Mouse (Mus musculus) intestine, postnatal 0 days (tissue): ENCODE measurements around the gene Zscan2. TPM values are rescaled to one million over a fixed set of nuclear protein-coding genes. Genes with fewer than 3 reads are reported as not detected.
A peak's percentile ranks its signal among the peaks of the same experiment; 100 is the strongest.

Source experiments
- ATAC-seq: fragments of 200-750 bp; cut with Nextera tagmentation; 2 replicates; pipeline ENCODE4 v1.8.0; 2017; ENCODE audit warnings: mild to moderate bottlenecking, moderate TSS enrichment, moderate library complexity
- H3K27ac ChIP-seq: fragments of 300-500 bp; sonication (generic); 2 replicates; pipeline ENCODE4 v1.5.1; 2014; ENCODE audit warnings: mild to moderate bottlenecking, low read depth, low read length, moderate library complexity
- H3K27me3 ChIP-seq: fragments of 300-500 bp; sonication (generic); replicated peaks from 2 replicates; pipeline ENCODE4 v1.6.1; 2014; ENCODE audit warnings: low read length, mixed read lengths; ENCODE audit not compliant: control insufficient read depth, insufficient read depth
- H3K36me3 ChIP-seq: fragments of 300-500 bp; sonication (generic); 2 replicates; pipeline ENCODE4 v1.6.1; 2014; ENCODE audit warnings: mild to moderate bottlenecking, moderate library complexity; ENCODE audit not compliant: control insufficient read depth, insufficient read depth
- H3K4me1 ChIP-seq: fragments of 300-500 bp; sonication (generic); replicated peaks from 2 replicates; pipeline ENCODE4 v1.6.1; 2014; ENCODE audit warnings: antibody characterized with exemption, low read length, mixed read lengths; ENCODE audit not compliant: control insufficient read depth, insufficient read depth
- H3K4me2 ChIP-seq: fragments of 300-500 bp; sonication (generic); replicated peaks from 2 replicates; pipeline ENCODE4 v1.6.1; 2014; ENCODE audit warnings: low read depth, mild to moderate bottlenecking, moderate library complexity
- H3K4me3 ChIP-seq: fragments of 300-500 bp; sonication (generic); 2 replicates; pipeline ENCODE4 v1.5.1; 2014; ENCODE audit warnings: low read depth, low read length
- H3K9ac ChIP-seq: fragments of 300-500 bp; sonication (generic); 2 replicates; pipeline ENCODE4 v1.6.1; 2014; ENCODE audit warnings: mild to moderate bottlenecking, low read depth, low read length
- H3K9me3 ChIP-seq: fragments of 300-500 bp; sonication (generic); 2 replicates; pipeline ENCODE4 v1.6.1; 2016; ENCODE audit warnings: mixed run types; ENCODE audit not compliant: control insufficient read depth
- CTCF ChIP-seq: sonication (generic); IDR thresholded peaks from 2 replicates; pipeline ENCODE4 v1.5.1; 2016; ENCODE audit warnings: low read depth, mild to moderate bottlenecking, control low read depth, antibody characterized with exemption, moderate library complexity
- WGBS: fragments of 180-500 bp; shearing (Covaris S2); extraction: QIAGEN DNeasy Blood & Tissue Kit; methylation state at CpG from one replicate; pipeline ENCODE4 v1.1.7; 2014; 5-methylcytosine and 5-hydroxymethylcytosine counted together
- polyA plus RNA-seq: library from polyadenylated mRNA; unstranded; fragments of >200 nt; fragmentation: Nextera tagmentation; extraction: Ambion mirVana; gene quantifications from 2 replicates; pipeline ENCODE4 v1.2.1, GENCODE M21; 2015

Zscan2 gene
- polyA plus RNA-seq, 1 experiment from 2014 or later: 0.68 TPM

- H3K27ac ChIP-seq: no peak overlapping the region
- no peaks in the 10 kb centered on the region for H3K27me3 ChIP-seq
- no peak overlapping the region for H3K9ac ChIP-seq
- H3K4me2 ChIP-seq: no peak overlapping the region
- H3K4me3 ChIP-seq: no peak overlapping the region
- H3K9me3 ChIP-seq: no peaks in the 10 kb centered on the region
- H3K4me1 ChIP-seq: no peaks in the 10 kb centered on the region
- TF ChIP-seq CTCF: peak; percentile 68
- H3K36me3 ChIP-seq: no peaks in the 10 kb centered on the region
- no peak for ATAC-seq
- 23% methylated on average over 1 of the region's 1 CpGs for WGBS
These were observed 24.9 kb downstream of the Zscan2 start for GRCm38 (mm10) chr7:80885666-80886065.

GRCm38 (mm10) chr7:80888595-80888994 lies 27.9 kb downstream of the Zscan2 start:
- ATAC-seq: no peak
- TF ChIP-seq CTCF: no peak

DNA sequence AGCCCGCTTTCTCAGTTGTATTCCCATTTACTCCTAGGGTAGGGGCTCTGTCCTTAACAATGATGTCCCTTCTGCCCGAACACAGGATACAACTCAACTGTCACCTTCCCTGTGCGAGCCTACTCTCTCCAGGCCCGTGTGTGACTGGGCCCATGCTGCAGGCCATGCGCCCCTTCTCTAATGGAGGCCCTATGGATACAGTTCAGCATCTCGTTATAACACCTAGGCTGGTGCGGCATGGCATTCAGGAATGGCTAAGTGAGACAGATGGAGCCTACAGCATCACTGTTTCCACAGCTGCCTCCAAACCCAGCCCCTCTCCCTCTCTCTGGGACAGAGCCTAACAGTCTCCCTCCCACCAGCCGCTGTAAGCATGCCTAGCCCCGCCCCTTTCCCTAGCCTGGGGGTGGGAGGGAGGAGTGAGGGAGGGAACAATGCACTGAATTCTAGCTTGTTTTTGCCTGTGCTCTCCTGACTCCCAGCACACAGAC lies 28.3 kb downstream of the Zscan2 start:
- TF ChIP-seq CTCF: no peak
- Histone ChIP-seq H3K27ac (no peak overlapping the region; the same call in 1 of the 2 replicates), H3K27me3 (no peaks in the 10 kb centered on the region), H3K36me3 (peaks cover 33% of the 10 kb centered on the region), H3K9ac (no peak overlapping the region), H3K4me3 (no peak overlapping the region), H3K9me3 (no peaks in the 10 kb centered on the region), H3K4me2 (no peak overlapping the region), H3K4me1 (no peaks in the 10 kb centered on the region)
- WGBS: 49% methylated on average over 9 of the region's 9 CpGs
- peak; percentile 47 for ATAC-seq

More at GRCm38 (mm10) chr7:80888595-80888994, 27.9 kb downstream of the Zscan2 start:
- H3K36me3 ChIP-seq: peaks cover 29% of the 10 kb centered on the region
- H3K27me3 ChIP-seq: no peaks in the 10 kb centered on the region
- no peak overlapping the region for H3K4me3 ChIP-seq
- H3K27ac ChIP-seq: no peak overlapping the region
- WGBS: 76% methylated on average over 7 of the region's 7 CpGs
- H3K4me1 ChIP-seq: no peaks in the 10 kb centered on the region
- H3K4me2 ChIP-seq: no peak overlapping the region
- H3K9me3 ChIP-seq: no peaks in the 10 kb centered on the region
- H3K9ac ChIP-seq: no peak overlapping the region

DNA sequence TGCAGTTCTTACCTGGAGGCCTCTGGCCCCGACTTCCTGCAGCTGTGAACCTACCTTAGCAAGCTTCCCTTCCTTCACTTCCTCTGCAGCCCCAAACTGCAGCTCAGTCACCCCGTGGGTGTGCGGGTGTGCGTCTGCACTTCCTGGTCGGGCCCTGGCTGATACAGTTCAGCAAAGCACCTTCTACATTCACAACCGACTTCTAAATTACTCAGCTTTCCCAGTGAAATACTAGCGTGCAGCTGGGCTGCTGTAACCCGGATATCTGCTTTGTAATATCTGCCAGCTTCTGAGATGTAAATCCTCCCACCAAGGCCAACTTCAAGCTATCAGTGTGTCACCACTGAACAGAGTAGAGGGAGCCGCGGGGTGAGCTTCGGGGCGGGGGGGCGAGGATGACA lies 29.1 kb downstream of the Zscan2 start:
- Histone ChIP-seq H3K27ac (peak overlapping the region; percentile 11; the same call in 1 of the 2 replicates), H3K9me3 (no peaks in the 10 kb centered on the region), H3K4me3 (no peak overlapping the region), H3K27me3 (no peaks in the 10 kb centered on the region), H3K9ac (no peak overlapping the region), H3K4me2 (no peak overlapping the region), H3K36me3 (peaks cover 40% of the 10 kb centered on the region), H3K4me1 (no peaks in the 10 kb centered on the region)
- no peak for TF ChIP-seq CTCF
- 64% methylated on average over 13 of the region's 13 CpGs for WGBS
- ATAC-seq: no peak

- no peak overlapping the region for H3K27ac ChIP-seq
- H3K4me3 ChIP-seq: no peak overlapping the region
- H3K27me3 ChIP-seq: no peaks in the 10 kb centered on the region
- H3K9ac ChIP-seq: no peak overlapping the region
- no peaks in the 10 kb centered on the region for H3K9me3 ChIP-seq
- WGBS: 89% methylated on average over 15 of the region's 15 CpGs
- no peak overlapping the region for H3K4me2 ChIP-seq
- H3K36me3 ChIP-seq: peaks cover 65% of the 10 kb centered on the region
- no peak for TF ChIP-seq CTCF
- no peak for ATAC-seq
- H3K4me1 ChIP-seq: no peaks in the 10 kb centered on the region
These were observed 32.5 kb downstream of the Zscan2 start for GRCm38 (mm10) chr7:80893086-80893752.

DNA sequence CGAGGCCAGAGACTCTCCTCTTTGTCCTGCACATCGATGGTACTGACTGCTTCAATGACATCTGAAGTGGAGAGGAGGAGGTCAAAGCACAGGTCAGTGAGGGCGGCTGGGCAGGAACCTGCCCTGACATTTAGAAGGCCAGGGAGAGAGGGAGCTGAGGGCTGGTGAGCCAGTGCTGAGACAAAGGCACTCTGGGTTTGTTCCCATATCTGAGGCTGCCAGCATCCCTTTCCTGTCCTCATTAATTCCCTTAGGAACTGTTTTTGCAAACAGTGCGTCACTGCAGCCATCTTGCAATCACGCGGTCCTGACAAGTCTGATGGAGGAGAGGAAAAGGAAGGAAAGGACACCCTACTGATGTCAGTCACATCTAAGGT lies 33.0 kb downstream of the Zscan2 start:
- ATAC-seq: no peak
- Histone ChIP-seq H3K27me3 (no peaks in the 10 kb centered on the region), H3K36me3 (peaks cover 65% of the 10 kb centered on the region), H3K4me3 (no peak overlapping the region), H3K9ac (no peak overlapping the region), H3K4me2 (no peak overlapping the region), H3K9me3 (no peaks in the 10 kb centered on the region), H3K4me1 (no peaks in the 10 kb centered on the region), H3K27ac (no peak overlapping the region)
- TF ChIP-seq CTCF: no peak
- WGBS: 77% methylated on average over 6 of the region's 6 CpGs

DNA sequence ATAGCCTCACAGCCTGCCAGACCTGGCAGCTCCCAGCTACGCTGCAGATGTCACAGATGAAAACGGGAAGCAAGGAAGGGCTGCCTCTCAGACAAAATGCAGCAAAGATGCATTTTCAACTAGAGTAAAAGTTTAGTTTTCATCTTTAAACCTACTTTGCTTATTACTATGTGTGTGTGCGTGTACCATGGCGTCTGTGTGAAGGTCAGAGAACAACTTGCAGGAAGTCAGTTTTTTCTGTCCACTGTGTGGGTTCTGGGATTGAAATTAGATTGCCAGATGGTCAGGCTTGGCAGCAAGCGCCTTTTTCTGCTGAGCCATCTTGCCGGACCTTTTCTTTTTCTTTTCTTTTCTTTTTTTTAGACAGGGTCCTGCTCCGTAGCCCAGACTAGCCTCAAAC lies 33.5 kb downstream of the Zscan2 start:
- no peak overlapping the region for H3K4me2 ChIP-seq
- H3K36me3 ChIP-seq: peaks cover 65% of the 10 kb centered on the region
- H3K4me3 ChIP-seq: no peak overlapping the region
- H3K9ac ChIP-seq: no peak overlapping the region
- 85% methylated on average over 7 of the region's 7 CpGs for WGBS
- H3K27me3 ChIP-seq: no peaks in the 10 kb centered on the region
- H3K4me1 ChIP-seq: no peaks in the 10 kb centered on the region
- no peaks in the 10 kb centered on the region for H3K9me3 ChIP-seq
- TF ChIP-seq CTCF: no peak
- no peak for ATAC-seq
- no peak overlapping the region for H3K27ac ChIP-seq
